Mouse (Mus musculus): ENCODE measurements around the gene Cd99l2. TPM values are rescaled to one million over a fixed set of nuclear protein-coding genes. Genes with fewer than 3 reads are reported as not detected.
A peak's percentile ranks its signal among the peaks of the same experiment; 100 is the strongest.

Gene Cd99l2
- polyA plus RNA-seq, 1 experiment, result 4.7 TPM

DNA sequence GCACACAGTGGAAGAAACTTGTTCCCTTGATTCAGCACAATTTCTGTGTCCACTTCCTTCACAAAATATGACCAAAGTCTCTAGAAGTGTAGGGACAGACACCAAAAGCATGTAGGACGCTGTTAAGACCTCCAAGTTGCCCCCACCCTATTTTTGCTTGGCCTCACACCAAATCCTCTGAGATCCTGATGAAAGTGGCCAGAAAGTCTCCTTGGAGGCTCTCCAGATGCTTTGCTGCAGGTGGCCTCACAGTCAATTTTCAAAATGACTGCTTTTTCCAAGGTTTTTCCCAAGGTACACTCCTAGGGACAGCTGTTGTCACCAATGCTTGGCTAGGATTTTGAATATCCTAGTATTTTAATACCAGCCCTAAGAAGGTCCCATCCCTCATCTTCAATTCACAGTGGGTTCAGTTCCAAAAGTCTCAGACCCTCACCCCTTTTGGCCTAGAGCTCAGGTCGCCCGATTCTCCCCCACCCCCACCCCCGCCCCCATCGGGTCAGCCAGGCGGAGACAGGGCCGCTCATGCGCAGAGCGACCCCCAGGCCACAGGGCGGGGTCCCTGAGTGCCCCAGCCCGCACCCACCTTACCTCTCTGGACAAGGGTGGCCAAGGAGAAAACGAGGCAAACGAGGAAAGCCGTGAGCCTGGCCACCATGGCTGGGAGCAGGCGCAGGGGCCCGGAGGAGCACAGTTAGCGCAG, 567 bp downstream of the Cd99l2 start:
- peak overlapping the region; percentile 71 for H3K27ac ChIP-seq (ENCODE audit: control insufficient read depth, insufficient read depth, low read depth, low read length)

GRCm38 (mm10) chrX:71489353-71489752, 3.3 kb downstream of the Cd99l2 start:
- TF ChIP-seq CTCF (IDR thresholded peaks at IDR 0.05; ENCODE audit: control insufficient read depth, insufficient read depth, insufficient replicate concordance, low read depth, low read length) (no peak), POLR2A (IDR thresholded peaks at IDR 0.05; ENCODE audit: control insufficient read depth, low read depth, low read length) (no peak)
- no peak overlapping the region for H3K4me3 ChIP-seq (ENCODE audit: control insufficient read depth, low read depth, low read length)
- no peaks in the 10 kb centered on the region for H3K27me3 ChIP-seq (ENCODE audit: control insufficient read depth, insufficient read depth, low read length)
- peaks cover 4% of the 10 kb centered on the region for H3K4me1 ChIP-seq (ENCODE audit: control insufficient read depth, insufficient read depth, low read length)
- no peak overlapping the region for H3K27ac ChIP-seq (ENCODE audit: control insufficient read depth, insufficient read depth, low read depth, low read length)
- no peaks in the 10 kb centered on the region for H3K36me3 ChIP-seq (ENCODE audit: control insufficient read depth, insufficient read depth, low read length)

More for the DNA sequence above, 567 bp downstream of the Cd99l2 start:
- peaks cover 4% of the 10 kb centered on the region for H3K4me1 ChIP-seq (ENCODE audit: control insufficient read depth, insufficient read depth, low read length)
- peak overlapping the region; percentile 85 for H3K4me3 ChIP-seq (ENCODE audit: control insufficient read depth, low read depth, low read length)
- no peak for TF ChIP-seq CTCF (IDR thresholded peaks at IDR 0.05; ENCODE audit: control insufficient read depth, insufficient read depth, insufficient replicate concordance, low read depth, low read length)
- no peak for TF ChIP-seq POLR2A (IDR thresholded peaks at IDR 0.05; ENCODE audit: control insufficient read depth, low read depth, low read length)
- no peaks in the 10 kb centered on the region for H3K27me3 ChIP-seq (ENCODE audit: control insufficient read depth, insufficient read depth, low read length)
- H3K36me3 ChIP-seq (ENCODE audit: control insufficient read depth, insufficient read depth, low read length), result no peaks in the 10 kb centered on the region

DNA sequence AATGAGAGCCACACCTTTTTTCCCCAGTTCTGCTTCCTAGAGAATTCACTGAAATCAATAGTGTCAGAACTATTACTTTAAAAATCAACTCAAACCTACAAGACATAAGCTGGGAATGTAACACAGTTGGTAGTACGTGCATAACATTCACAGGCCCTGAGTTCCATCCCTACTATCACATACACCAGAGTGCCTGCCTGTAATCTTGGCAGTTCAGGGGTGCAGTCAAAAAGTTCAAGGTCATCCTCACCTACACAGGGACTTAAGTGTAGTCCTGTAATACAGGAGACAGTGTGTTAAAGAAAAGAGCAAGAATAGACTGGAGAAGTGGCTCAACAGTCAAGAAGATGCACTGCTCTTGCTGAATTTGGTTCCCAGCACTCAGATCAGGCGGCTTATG, 10.4 kb downstream of the Cd99l2 start:
- Histone ChIP-seq H3K36me3 (ENCODE audit: control insufficient read depth, insufficient read depth, low read length) (no peaks in the 10 kb centered on the region), H3K27ac (ENCODE audit: control insufficient read depth, insufficient read depth, low read depth, low read length) (no peak overlapping the region), H3K27me3 (ENCODE audit: control insufficient read depth, insufficient read depth, low read length) (no peaks in the 10 kb centered on the region), H3K4me3 (ENCODE audit: control insufficient read depth, low read depth, low read length) (no peak overlapping the region), H3K4me1 (ENCODE audit: control insufficient read depth, insufficient read depth, low read length) (no peaks in the 10 kb centered on the region)
- TF ChIP-seq CTCF (IDR thresholded peaks at IDR 0.05; ENCODE audit: control insufficient read depth, insufficient read depth, insufficient replicate concordance, low read depth, low read length), result no peak
- TF ChIP-seq POLR2A (IDR thresholded peaks at IDR 0.05; ENCODE audit: control insufficient read depth, low read depth, low read length), result no peak

DNA sequence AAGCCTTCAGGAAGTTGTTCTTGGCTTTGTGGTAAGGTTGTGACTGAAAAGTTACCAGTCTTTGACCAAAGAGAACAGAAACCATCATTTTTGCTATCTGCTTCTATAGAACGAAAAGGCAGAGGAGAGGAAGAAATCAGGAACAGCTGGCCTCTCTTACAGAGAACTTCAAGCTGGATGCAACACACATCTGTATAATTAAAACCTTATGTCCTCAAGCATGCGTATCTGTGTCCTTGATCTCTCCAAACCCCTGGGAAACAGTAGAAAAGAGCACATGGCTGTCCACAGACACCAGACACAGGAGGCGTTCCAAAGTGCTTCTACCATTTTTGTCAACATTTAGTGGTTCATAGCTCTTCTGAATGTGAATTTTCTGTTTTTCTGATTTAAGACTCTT, 16.7 kb downstream of the Cd99l2 start:
- H3K27ac ChIP-seq (ENCODE audit: control insufficient read depth, insufficient read depth, low read depth, low read length), result no peak overlapping the region
- no peak overlapping the region for H3K4me3 ChIP-seq (ENCODE audit: control insufficient read depth, low read depth, low read length)
- H3K4me1 ChIP-seq (ENCODE audit: control insufficient read depth, insufficient read depth, low read length), result no peaks in the 10 kb centered on the region
- no peaks in the 10 kb centered on the region for H3K36me3 ChIP-seq (ENCODE audit: control insufficient read depth, insufficient read depth, low read length)
- TF ChIP-seq CTCF (IDR thresholded peaks at IDR 0.05; ENCODE audit: control insufficient read depth, insufficient read depth, insufficient replicate concordance, low read depth, low read length), result no peak
- no peaks in the 10 kb centered on the region for H3K27me3 ChIP-seq (ENCODE audit: control insufficient read depth, insufficient read depth, low read length)

DNA sequence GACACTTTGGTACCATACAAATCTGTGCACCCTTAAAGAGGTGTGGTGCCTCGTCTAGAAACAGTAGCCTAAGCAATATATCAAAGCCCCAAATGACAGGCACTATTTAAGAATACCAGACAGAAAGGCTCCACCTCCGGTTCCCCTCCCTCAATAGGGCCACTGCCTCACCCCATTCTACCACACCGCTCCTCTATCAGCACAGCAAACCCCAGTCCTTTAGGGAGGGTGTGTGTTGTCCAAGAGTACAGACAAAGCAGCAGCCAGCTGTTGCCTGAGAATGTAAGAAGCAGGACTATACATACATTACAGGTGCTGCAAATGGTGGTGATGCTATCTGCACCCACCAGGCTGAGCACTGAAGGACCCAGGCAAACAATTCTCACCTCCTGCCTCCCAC, 17.2 kb downstream of the Cd99l2 start:
- no peak for TF ChIP-seq CTCF (IDR thresholded peaks at IDR 0.05; ENCODE audit: control insufficient read depth, insufficient read depth, insufficient replicate concordance, low read depth, low read length)
- TF ChIP-seq POLR2A (IDR thresholded peaks at IDR 0.05; ENCODE audit: control insufficient read depth, low read depth, low read length), result no peak
- Histone ChIP-seq H3K4me1 (ENCODE audit: control insufficient read depth, insufficient read depth, low read length) (no peaks in the 10 kb centered on the region), H3K27ac (ENCODE audit: control insufficient read depth, insufficient read depth, low read depth, low read length) (no peak overlapping the region), H3K27me3 (ENCODE audit: control insufficient read depth, insufficient read depth, low read length) (no peaks in the 10 kb centered on the region), H3K4me3 (ENCODE audit: control insufficient read depth, low read depth, low read length) (no peak overlapping the region), H3K36me3 (ENCODE audit: control insufficient read depth, insufficient read depth, low read length) (no peaks in the 10 kb centered on the region)

- Histone ChIP-seq H3K27me3 (ENCODE audit: control insufficient read depth, insufficient read depth, low read length) (no peaks in the 10 kb centered on the region), H3K4me3 (ENCODE audit: control insufficient read depth, low read depth, low read length) (no peak overlapping the region), H3K27ac (ENCODE audit: control insufficient read depth, insufficient read depth, low read depth, low read length) (no peak overlapping the region), H3K4me1 (ENCODE audit: control insufficient read depth, insufficient read depth, low read length) (no peaks in the 10 kb centered on the region), H3K36me3 (ENCODE audit: control insufficient read depth, insufficient read depth, low read length) (no peaks in the 10 kb centered on the region)
- no peak for TF ChIP-seq CTCF (IDR thresholded peaks at IDR 0.05; ENCODE audit: control insufficient read depth, insufficient read depth, insufficient replicate concordance, low read depth, low read length)
- TF ChIP-seq POLR2A (IDR thresholded peaks at IDR 0.05; ENCODE audit: control insufficient read depth, low read depth, low read length), result no peak
These were observed 17.6 kb downstream of the Cd99l2 start for GRCm38 (mm10) chrX:71475084-71475483.

- Histone ChIP-seq H3K27ac (ENCODE audit: control insufficient read depth, insufficient read depth, low read depth, low read length) (no peak overlapping the region), H3K36me3 (ENCODE audit: control insufficient read depth, insufficient read depth, low read length) (no peaks in the 10 kb centered on the region), H3K4me1 (ENCODE audit: control insufficient read depth, insufficient read depth, low read length) (no peaks in the 10 kb centered on the region), H3K27me3 (ENCODE audit: control insufficient read depth, insufficient read depth, low read length) (no peaks in the 10 kb centered on the region), H3K4me3 (ENCODE audit: control insufficient read depth, low read depth, low read length) (no peak overlapping the region)
- no peak for TF ChIP-seq CTCF (IDR thresholded peaks at IDR 0.05; ENCODE audit: control insufficient read depth, insufficient read depth, insufficient replicate concordance, low read depth, low read length)
- no peak for TF ChIP-seq POLR2A (IDR thresholded peaks at IDR 0.05; ENCODE audit: control insufficient read depth, low read depth, low read length)
These were observed 18.2 kb downstream of the Cd99l2 start for GRCm38 (mm10) chrX:71474296-71474956.
